Mouse (Mus musculus): ENCODE measurements around the gene Cnfn.
A peak's percentile ranks its signal among the peaks of the same experiment; 100 is the strongest.
"Not testable (repeated sequence)": the region's sequence is repeated elsewhere in the genome, so short reads cannot be mapped to it uniquely, and the experiment has no call there.

Gene Cnfn

DNA sequence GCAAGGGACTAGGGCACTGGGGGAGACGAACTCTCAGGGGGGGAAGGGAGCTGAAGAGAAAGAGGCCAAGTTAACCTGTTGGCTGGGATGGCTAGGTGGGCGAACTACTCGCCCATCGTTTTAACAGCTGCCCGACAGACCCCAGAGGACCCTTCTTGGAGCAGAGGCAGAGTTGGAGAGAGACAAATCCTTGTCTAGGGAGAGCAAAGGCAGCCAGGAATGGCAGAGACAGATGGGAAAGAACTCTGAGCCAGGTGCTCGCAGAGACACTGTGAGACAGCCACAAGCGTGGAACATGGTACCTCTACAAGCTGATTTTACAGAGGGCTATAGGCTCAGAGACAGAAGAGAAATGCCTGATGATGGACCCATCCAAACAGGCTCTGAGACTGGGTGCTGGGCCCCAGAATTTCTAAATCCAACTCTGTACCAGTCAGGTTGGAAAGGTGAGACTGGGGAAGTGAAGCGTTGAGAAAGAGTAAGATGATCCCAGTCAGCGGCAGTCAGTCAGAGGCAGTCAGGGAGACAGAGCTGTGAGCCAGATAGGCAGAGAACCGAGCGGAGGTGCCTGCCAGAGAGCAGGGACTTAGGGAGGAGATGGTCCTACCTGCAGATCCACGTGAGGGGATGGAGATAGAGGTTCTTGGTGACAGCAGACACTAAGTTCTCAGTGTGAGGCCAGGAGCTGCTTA, at the start of gene Cnfn:
TSS of gene Cnfn (minus strand) at position 667 of the 692 bp plus-strand sequence.
- DNase-seq: no peak

- DNase-seq: peak; percentile 66
Measured at GRCm38 (mm10) chr7:25417597-25417996, 48.1 kb upstream of the Cnfn start.

- no peak for DNase-seq
Measured at GRCm38 (mm10) chr7:25412833-25413441, 43.4 kb upstream of the Cnfn start, which contains the start of gene Cxcl17. Gene Cxcl17, minus strand, starts transcription at chr7:25412886.

DNA sequence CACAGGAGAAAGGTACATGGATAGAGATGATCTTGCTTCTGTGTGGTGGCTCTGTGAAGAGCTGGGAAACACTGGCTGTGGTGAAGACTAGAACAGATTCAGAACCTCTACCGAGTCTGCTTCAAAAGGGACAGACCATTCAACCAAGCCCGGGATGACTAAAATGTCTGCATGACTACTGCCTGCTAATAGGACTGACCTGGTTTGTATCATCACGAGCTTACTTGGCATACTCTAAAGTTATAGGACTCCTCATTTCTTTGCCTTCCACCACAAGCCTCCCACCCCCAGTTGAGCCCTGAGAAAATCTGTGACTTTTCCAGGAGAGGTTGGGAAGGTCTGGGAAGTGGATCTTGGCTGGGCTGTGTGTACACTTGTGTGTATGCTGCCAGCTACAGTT, 42.3 kb upstream of the Cnfn start:
- DNase-seq: no peak

DNA sequence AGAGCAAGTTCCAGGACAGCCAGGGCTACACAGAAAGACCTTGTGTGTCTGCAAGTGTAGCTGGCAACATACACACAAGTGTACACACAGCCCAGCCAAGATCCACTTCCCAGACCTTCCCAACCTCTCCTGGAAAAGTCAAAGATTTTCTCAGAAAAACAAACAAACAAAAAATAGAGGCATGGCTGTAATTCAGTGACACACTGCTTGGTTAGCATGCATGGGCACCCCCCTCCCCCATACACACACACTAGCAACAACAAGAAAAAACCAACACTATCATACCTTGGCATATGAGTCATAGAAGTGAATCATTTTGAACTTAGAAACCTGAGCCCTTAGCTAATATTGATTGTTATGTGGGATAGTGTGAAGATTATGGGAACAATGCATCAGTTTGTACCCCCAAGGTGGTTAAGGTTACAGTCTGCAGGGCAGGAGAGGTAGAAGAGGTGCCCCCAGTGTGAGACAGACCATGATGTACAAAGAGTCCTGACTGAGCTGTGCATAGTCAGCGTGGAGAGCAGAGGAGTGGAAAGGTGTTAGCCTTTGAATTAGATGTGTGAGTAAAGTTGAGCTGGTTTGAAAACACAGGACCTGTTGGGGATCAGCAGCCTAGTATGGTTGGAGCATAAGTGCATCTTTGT, 41.6 kb upstream of the Cnfn start:
- no peak for DNase-seq

- DNase-seq: peak in 1 of 2 experiments; percentile 55
Measured at GRCm38 (mm10) chr7:25409114-25409760, 39.7 kb upstream of the Cnfn start.

DNA sequence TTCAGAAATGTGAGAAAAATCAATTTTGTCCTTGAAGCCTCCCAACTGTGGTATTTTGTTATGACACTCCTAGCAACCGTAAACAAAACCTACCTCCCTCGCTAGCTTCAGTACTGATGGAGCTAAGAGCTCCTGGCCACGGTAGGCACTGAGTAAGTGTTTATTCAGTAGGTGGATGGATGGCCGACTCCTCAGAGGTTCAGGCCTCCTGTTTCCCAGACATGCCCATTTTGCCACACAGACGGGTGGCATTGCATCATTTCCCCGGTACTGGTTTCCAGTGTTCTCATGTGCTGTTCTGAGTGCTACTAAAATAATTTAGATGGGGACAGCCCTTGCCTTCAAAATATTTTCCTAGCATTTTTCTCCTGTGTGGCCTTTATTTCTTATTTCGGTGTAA, 36.9 kb upstream of the Cnfn start:
- no peak for DNase-seq

- DNase-seq: peak; percentile 65 to 79
Measured at GRCm38 (mm10) chr7:25402671-25403101, 33.2 kb upstream of the Cnfn start.

GRCm38 (mm10) chr7:25401986-25402385, 32.5 kb upstream of the Cnfn start:
- DNase-seq: no peak

DNA sequence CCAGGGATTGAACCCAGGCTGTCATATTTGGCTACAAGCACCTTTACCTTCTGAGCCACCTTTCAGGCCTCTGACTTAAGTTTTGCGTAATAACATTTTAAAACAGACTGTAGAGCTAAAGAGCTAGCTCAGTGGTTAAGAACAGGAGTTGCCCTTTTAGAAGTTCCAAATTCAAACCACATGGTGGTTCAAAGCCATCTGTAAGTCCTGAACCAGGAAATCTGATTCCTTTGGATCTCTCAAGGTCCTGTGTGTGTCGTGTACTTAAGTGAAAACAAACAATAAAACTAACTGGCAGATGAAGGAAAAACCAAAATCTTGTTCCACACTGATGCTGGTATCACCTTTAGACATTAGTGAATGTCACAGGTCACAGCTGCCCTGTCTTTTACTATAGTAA, 32.0 kb upstream of the Cnfn start:
- no peak for DNase-seq

GRCm38 (mm10) chr7:25399028-25399427, 29.5 kb upstream of the Cnfn start:
- DNase-seq: not testable (repeated sequence)

DNA sequence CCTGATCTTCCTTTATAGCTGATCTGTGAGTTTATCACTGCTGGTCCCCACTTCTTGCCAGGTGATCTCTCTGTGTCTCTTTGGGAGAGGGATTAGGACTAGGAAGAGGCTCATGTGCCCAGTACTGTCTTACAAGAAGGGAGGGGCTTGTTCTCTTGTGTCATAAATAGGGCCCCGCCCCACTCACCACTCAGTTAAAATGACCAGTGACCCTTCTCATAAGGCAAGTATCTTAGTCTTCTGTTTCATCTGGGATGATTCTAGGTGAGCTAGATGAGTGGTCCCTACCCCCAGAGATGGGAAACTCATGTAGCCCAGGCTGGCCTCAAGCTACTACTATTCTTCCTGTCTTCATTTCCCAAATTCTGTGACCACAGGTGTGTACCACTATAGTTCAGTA, 29.1 kb upstream of the Cnfn start, which contains the start of gene Lipe:
TSS of gene Lipe (minus strand) at position 101 of the 400 bp plus-strand sequence.
- no peak for DNase-seq

DNA sequence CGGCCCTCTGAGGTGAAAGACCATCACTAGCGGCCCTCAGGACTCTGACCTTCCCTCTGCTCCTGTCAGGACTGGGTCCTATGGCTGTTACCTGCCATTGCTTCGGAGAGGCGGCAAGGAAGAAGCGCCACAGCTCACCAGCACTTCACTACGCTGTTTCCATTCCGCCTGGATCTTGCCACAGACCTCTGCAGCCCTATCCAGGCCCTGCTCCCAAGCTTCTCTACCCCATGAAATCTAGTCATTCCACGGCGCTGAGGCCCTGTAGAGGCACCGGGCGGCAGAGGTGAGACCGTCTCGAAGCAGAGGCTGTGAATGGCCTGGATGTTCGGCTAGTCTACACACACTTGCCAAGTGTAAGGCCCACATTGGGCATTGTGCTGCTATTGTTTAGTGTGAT, 27.1 kb upstream of the Cnfn start:
- DNase-seq: no peak

DNA sequence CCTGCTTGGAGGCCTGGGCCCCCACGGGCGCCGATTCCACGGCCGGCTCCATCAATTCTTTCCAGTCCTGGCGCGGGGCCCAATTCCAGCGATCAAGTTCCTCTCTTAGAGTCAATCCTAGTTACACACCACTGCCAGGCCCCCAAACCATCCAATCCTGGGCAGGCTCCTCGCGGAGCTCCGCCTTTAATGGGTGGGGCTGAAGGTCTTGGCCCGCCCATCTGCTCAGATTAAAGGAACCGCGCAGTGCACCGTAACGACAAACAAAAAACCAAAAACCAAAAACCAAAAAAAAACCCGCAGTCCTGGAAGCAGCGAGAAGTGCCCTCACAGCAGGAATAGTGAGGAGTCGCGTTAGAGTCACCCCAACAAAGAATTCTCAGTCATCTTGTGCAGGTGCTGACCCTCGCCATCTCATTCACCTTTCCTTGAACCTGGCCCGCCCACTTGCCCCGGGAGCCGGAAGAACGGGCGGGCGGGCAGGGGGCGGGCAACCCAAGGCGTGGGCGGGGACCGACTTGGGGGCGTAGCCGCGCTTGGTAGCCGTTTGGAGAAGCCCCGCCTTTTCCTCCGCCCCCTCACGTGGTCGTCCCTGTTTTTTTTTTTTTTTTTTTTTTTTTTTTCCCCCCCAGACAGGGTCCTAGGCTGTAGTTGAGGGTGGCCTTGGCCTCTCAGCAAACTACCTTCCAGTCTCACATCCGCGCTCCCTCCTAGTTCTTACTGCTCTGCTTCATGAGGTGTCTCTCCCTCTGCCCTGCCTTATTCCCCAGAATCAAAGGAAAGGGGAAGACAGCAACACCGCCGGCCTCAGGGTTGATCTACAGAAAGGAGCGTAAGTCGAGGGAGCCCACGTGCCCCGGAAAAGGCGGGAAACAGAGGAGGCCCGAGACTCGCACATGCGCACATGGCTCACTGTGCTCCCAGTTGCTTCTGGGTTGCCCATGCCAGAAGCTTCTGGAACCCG, 26.3 kb upstream of the Cnfn start:
- DNase-seq: peak; percentile 98

- DNase-seq: no peak
Measured at GRCm38 (mm10) chr7:25395186-25395557, 25.6 kb upstream of the Cnfn start.

DNA sequence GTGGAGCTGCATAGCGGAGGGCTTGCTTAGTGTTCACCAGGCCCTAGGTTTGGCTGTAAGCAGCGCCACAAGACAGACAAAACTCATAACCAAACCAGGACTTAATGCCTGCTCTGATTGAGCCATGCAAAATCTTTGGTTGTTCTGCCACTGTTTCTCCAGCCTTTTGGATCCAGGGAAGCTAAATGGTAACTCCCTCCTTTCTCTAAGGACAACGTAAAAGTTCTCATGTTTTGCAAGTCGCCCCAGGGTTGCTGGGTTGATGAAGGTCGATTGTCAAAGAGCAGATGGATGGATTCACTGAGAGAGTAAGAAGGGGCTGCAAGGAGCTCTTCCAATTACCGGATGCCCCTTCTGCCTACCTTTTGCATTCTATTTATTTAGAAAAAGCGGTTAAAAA, 25.2 kb upstream of the Cnfn start:
- no peak for DNase-seq

DNA sequence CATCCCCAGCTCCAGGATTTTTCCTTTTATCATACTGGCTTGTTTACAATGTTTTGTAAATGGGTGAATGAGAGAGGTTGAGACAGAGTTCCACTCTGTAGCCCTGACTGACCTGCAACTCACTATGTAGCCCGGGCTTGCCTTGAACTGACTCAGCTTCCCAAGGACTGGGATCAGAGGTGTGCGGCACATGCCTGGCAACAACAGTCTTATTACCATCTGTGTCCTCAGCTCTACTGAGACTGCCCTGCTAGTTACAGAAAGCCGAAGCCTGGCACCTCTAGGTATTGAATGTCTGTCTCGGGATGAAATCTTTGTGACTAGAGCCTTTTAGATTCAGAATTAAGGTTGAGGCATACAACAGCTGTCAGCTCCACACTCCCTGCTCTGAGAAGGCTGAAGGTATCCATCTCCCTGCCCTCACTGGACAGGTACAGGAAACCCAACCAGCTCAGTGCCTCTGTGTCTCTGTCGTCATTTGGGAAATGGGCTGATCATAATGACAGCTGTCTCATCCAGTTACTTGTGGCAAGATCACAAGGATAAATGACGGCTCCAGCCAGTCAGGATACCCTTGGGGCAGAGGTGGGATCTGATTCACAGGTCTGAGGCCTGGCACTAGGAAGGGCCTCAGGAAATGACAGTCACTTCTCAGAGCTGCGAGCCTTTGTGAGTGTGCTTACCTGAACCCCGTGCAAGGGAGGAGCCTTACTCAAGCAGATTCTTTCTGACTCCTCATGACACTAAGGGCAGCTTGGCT, 24.1 kb upstream of the Cnfn start:
- DNase-seq: no peak

GRCm38 (mm10) chr7:25392851-25393250, 23.3 kb upstream of the Cnfn start:
- no peak for DNase-seq

DNA sequence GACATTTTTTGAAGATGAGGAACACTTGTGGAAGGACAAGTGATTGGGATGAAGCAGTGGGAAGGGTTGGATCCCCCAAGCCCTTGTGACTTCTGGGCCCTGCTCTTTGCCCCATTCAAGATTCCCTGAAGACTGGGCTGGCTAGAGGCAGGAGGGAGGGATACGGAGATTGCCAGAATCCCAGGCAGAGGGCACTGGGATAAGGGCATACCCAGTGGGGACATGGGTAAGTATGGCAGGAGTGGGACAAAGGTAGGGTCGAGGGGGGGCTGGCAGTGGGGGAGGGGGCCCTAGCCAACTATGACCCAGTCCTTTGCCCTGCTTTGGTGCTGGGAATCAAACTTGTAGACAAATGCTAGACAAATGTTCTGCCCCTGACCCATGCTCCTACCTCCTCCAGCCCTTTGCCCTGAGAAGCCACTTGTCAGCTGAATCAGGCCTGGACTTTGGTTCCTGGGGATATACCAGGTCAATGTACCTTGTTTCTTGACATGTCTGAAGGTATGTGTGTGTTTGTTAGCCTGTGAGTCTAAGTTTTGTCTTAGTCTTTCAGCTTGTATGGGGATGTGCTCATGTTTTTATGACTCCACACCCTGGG, 22.4 kb upstream of the Cnfn start:
- DNase-seq: no peak

DNA sequence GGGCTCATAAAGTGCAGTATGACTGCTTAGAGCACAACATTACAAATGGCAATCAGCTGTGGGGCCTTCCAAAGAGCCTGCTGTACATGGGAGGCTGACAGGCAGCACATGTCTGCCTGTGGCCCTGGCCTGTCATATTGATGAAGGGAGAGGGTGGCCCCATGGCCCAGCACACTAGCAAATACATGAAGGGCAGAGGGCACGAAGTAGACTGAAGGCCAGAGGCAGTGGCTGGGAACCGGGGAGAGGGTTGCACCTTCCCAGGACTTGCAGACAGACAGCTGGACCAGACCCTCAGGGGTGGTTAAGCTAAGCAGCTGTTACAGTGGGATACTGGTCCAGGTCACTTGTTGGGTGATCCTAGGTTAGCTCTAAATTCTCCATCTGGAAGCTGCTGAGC, 21.5 kb upstream of the Cnfn start:
- DNase-seq: no peak
